Mouse (Mus musculus) monocyte, adult 5-6 weeks (primary cell): ENCODE measurements around the gene Rassf10. TPM values are rescaled to one million over a fixed set of nuclear protein-coding genes. Genes with fewer than 3 reads are reported as not detected.

Experiments
- ATAC-seq: fragments of 153-309, 156-312 bp; replicated peaks from 2 replicates; pipeline ENCODE4 v1.8.0; 2017; ENCODE audit warnings: mild to moderate bottlenecking; ENCODE audit not compliant: low TSS enrichment, insufficient number of reproducible peaks, severe bottlenecking, poor library complexity, low FRiP score
- total RNA-seq: library from RNA; stranded (forward); fragments of 200-1000, 200-491, 200-594 nt; gene quantifications from 3 replicates; pipeline ENCODE4 v1.2.3, GENCODE M21; 2017

Rassf10 gene
- total RNA-seq, 1 experiment from 2014 or later, result not detected

DNA sequence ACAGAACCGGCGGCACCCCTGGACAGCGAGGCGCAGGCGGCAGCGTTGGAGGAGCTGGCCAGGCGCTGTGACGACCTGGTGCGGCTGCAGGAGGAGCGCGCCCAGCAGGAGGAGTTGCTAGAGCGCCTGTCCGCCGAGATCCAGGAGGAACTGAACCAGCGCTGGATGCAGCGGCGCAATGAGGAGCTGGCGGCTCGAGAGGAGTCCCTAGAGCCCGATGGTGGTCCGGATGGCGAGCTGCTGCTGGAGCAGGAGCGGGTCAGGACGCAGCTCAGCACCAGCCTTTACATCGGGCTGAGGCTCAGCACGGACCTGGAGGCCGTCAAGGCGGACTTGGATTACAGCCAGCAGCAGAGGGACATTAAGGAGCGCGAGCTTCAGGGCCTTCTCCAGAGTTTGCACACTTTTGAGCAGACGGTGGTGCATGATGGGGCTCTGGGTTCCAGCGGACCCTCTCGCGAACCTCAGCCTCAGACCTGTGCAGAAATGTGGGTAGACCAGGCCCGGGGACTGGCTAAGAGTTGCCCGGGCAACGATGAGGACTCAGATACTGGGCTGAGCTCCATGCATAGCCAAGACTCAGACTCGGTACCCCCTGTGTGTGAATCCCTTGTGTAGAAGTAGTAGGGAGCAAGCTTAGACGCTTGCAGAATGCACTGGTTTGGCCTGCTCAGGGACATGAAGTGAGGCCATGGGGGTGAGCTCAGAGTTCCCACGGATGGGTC is 1.5 kb downstream of the Rassf10 start:
- ATAC-seq, result no peak

DNA sequence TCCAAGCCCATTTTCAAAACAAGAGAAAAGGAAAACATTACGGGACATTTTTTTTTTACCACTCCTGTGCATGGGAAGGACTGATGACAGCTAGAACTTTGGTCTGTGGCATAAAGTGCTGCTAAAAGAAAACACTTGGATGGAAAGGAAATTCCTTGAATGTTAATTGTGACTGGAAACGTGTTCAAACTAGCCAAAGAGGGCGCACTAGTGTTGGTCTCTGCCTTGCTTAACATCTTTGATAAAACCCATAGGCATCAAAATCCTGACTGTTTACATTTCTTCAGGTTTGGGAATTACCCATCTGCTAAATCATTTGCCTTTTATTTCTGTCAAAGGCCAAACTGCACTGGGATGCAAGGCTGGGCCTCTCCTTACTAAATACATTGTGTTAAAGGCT is 2.2 kb downstream of the Rassf10 start:
- no peak for ATAC-seq

DNA sequence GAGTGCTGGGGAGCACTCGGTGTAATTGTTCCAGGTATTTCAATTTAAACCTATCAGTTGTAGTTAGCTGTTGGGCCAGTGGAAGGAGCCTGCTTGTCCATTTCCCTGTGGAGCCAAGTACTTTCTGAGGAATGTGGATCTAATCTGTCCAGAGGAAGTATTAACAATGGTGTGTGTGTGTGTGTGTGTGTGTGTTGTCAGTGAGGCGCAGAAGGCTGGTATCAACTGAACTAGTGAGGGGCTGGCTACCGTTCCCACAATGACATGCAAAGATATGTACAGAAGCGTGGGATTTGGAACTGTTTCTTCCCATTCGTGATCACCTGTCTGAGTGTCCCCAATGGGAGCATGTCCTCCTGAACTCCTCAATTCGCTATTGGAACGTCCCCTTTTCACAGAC is 3.2 kb downstream of the Rassf10 start:
- ATAC-seq, result no peak

DNA sequence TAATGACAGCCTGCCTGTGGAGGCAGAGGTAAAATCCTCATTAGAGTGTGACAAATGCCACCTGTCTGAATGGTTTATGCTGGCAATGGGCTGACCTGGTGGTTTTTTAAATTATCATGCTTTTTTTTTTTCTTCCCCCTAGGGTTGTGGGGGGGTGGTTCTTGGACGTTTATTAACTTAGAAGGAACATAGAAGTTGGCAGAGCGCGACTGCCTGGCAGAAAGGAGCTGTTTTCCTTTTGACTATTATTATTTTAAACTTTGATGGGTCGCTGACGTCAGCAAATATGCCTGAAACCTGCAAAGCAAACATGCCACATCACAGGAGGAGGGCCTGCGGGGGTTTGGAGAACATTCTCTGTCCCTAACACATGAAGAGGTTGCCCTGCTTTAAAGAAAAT is 3.9 kb downstream of the Rassf10 start:
- ATAC-seq, result no peak

DNA sequence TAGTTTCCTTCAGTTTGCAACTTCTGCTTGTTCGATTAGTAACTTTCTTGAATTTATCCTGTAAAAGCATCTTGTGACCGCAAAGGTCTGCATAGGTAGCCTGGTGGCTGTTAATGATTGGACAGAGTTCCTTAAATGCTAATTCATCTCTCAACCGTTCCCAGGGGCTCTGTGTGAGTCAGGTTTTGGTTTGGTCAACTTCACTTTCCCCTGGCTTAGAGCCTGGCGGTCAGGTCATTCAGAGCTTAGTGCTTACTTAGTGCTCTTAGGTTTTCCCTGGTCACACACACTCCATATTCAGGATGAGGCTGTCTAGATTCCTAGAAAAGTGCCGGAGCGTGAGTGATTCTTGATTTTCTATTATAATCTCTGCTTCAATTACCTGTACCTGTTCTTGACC is 12.6 kb downstream of the Rassf10 start:
- no peak for ATAC-seq

DNA sequence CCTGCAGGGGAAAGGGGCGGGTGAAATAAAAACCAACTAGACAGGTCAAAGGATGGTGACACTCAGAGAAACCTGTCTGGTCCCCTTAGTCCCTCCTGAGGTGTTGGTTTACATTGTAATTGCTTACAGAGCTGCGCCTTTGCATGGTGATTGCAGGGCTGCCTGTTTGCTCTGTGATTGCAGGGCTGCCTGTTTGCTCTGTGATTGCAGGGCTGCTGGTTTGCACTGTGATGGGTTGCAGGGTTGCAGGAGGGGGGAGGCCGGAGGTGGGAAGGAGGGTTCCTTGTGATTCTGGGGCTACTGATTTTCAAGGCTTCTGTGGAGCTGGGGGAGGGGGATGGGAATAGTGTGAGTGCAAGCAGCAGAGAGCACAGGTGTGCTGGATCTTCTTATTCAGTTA is 13.0 kb downstream of the Rassf10 start:
- ATAC-seq, result no peak

DNA sequence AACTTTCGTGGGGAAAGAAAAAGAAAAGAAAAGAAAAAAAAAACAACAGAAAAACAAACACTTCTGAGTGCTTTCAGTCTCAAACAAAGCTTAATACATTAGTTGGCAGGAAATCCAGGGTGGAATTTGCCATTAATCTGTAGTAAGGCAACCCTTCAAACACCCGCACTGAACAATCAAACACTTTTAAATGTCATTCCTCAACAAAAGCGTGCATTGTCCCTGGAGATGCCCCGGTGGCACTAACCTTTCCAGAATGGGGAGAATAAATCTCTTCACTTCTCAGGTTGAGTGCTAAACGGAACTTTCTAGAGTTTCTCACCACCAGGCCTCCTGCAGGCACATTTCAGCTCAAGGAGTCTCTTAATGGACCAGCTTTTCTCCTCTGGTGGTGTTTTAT is 29.6 kb downstream of the Rassf10 start:
- ATAC-seq, result no peak

DNA sequence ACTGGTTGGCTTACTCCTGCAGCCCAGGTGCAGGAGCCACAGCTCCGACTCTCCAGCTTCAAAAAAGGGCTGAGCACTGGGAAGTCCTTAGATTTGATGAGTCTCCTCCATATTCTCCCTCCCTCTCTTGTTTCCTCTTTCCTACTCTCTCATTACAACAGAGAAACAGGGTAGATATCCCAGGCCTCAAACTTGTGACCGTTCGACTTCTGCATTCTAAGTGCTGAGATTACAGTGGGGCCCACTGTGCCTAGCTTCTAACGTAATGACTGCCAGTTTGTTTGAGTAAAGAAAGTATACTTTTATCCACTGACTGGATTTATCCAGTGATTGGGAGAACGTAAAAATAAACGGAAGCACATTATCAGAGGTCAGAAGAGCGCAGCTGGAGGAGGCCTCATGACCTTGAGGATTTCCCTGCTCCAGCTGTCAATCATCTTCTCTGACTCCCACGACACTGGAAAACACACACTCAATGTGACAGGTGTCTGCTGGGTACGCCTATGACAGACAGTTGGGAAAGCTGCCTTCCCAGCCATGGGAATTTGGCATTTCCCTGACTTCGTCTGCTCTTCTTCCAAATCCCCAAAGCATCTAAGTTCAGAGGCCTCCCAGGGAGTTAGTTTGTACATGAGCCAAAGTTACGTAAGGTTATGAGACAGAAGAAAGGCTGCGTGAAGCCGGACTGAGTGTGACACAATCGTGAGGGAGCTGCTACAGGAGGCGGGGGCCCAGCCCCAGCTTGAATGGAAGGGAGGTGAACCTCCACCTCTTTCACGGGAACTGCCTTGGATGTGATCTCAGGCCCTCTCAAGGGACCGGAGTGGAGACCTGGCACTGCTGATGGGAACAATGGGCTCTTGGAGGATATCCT is 31.2 kb downstream of the Rassf10 start:
- 0 out of 2 replicates have a peak, but pooled peaks have one; percentile 35 for ATAC-seq

DNA sequence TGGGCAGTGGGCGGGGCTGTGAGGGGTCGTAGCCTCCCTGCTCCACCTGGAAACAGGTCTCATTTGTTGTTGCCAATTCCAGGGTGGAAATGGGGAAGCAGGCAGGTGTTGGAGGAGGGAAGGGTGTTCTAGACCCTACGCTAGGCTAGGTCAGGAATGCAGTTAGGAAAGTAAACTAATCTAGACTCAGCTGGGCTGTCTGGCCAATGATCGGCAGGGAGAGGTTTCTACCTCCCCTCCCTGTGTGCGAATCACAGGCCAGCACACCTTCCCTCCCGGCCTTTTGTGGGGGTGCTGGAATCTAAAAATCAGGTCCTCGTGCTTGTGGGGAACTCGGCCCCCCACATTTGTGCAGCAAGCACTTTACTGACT is 31.8 kb downstream of the Rassf10 start:
- ATAC-seq, result no peak

DNA sequence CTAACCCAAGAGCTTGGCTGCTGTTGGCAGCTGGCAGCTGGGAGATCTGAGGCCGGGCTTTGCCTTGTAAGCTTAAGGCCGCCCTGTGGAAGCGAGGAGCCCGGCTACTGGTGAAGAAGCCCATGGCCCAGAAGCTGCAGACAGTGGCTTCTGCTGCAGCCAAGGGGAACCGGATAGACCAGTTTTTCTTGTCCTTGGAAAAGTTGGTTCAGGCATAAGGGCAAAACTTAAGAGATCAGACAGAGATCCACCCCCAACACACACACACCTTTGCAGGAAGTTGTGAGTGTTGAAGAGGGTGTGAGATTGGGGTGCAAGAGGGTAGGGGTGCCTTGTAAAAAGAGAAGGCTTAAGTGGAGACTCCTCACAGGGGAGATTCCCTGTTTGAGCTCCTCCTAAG is 39.2 kb downstream of the Rassf10 start:
- no peak for ATAC-seq

DNA sequence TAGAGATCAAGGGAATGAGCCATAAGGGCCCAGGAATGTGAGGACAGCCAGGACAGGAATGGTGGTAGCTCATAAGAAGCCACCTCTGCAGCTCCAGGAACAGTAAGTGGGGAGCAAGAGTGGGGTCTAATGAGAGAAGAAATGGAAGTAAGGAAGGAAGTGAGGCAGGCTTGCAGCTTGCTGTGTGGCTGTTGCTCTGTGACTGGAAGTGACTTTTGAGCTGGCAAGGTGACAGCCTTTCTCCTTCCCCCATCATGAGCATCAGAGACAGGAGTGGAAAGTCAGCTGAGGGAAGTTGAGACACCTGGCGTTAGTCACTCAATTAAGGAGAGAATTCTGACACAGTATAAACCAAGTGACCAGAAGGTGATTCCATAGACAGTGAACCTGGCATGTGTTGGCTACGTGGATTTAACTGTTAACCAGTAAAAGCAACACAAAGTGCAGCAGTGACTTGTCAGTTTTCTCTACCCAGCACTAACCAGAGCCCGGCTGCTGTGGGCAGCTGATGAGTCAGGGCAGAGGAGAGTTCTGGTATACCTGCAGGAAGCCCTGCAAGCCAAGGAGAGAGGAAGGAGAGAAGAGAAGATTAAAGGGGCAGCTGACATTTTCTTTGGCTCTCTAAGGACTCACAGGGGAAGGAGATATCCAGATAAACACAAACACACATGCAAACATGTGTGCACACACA is 49.9 kb downstream of the Rassf10 start:
- ATAC-seq, result no peak

DNA sequence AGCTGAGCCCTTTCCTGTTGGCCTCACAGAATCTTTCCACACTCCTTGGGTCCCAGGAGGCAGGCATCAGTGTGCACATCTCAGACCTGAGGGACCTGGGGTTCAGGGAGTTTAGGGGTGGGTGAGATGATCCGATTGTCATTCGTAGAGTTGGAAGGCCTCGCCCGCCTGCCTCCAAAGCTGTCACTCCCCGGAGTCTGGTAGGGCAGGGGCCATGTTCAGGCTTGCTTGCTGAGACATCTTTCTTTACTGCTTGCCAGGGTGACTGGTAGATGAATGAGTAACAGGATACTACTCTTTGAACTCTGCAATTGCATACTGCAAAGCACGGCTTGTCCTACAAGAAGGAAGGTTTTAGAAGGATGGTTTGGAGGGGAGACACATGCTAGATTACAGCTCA is 52.0 kb downstream of the Rassf10 start:
- no peak for ATAC-seq
